Mouse (Mus musculus): ENCODE data around the gene Hspbp1. TPM values are rescaled to one million over a fixed set of nuclear protein-coding genes. Genes with fewer than 3 reads are reported as not detected.

Hspbp1 gene
- total RNA-seq, 2 experiments from 2014 or later: 89.0 to 91.9 TPM

DNA sequence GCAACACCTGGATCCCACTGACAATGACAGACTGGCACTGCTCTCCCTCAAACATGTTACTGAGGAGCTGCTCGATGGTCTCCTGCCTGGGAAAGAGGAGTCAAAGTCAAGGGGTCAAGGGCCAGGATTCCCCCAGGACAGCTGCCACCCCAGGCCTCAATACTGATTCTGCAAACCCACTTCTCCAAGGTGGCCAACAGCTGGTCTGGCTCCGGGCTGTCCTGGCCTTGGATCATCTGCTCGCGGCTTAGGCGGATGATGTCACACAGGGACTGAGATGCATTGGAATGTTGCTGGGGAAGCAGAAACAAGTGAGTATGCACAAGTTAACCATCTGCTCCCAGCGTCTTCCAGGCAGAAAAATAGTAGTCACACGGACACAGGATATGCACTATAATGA, 42.9 kb downstream of the Hspbp1 start:
- no peak for DNase-seq (ENCODE audit: extremely low spot score in 1 of 2, low spot score in 1 of 2)

DNA sequence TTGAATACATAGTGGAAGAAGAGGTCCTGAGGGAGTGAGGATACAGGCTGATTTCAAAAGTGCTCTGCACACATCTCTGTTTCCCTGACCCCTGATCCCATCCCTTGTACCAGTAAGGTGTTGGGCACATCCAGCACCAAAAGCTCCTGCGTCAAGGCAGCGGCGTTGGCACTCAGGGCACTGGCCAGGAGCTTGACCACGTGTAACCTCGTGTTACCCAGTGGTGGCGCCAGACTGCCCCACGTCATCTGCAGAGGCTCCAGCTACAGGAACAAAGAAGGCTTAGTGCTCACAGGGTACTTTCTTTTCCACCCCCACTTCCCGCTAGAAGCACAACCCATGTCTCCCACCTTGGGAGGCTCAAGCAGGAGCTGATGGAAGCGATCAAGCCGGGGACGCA, 43.7 kb downstream of the Hspbp1 start:
- no peak for DNase-seq (ENCODE audit: extremely low spot score in 1 of 2, low spot score in 1 of 2)

DNA sequence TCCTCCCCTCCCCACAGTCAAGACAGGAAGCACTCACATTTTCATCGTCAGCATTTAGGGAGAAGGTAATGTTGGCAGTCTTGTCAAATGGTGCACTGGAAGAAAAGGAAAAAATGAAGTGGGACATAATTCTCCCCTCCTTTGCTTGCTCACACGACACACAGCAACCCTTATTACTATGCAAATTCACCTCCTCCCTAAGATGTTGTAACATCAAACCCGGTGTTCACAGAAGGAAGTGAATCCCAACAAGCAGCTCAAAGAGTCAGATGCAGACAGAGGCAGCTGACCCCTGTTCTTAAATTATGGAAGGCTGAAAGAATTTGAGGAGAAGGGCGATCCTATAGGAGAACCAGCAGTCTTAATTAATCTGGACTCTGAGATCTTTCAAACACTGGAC, 48.7 kb downstream of the Hspbp1 start:
- no peak for DNase-seq (ENCODE audit: extremely low spot score in 1 of 2, low spot score in 1 of 2)

DNA sequence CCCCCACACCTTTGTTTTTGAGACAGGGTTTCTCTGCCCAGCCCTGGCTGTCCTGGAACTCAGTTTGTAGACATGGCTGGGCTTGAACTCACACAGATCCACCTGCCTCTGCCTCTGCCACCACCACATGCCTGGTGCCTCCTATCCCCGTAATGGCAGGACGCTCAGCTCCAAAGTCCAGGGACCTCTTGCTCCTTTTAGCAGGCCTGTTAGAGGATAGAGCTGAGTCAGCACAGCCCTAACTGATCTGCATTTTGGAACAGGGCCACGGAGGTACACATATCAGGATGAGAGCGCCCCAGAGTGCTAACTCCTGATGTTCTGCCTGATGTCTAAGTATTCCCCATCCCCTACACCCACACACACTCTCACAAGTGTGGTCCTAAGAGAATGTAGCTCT, 53.8 kb downstream of the Hspbp1 start, which contains the start of gene Tmem86b:
Tmem86b (minus strand) TSS at position 392 of the 400 bp plus-strand sequence.
- no peak for DNase-seq (ENCODE audit: extremely low spot score in 1 of 2, low spot score in 1 of 2)

- no peak for DNase-seq (ENCODE audit: extremely low spot score in 1 of 2, low spot score in 1 of 2)
These were observed 54.7 kb downstream of the Hspbp1 start for GRCm38 (mm10) chr7:4630198-4630597.

GRCm38 (mm10) chr7:4629586-4629985, 55.3 kb downstream of the Hspbp1 start:
- DNase-seq (ENCODE audit: extremely low spot score in 1 of 2, low spot score in 1 of 2): no peak

GRCm38 (mm10) chr7:4625928-4626327, 58.9 kb downstream of the Hspbp1 start:
- no peak for DNase-seq (ENCODE audit: extremely low spot score in 1 of 2, low spot score in 1 of 2)

DNA sequence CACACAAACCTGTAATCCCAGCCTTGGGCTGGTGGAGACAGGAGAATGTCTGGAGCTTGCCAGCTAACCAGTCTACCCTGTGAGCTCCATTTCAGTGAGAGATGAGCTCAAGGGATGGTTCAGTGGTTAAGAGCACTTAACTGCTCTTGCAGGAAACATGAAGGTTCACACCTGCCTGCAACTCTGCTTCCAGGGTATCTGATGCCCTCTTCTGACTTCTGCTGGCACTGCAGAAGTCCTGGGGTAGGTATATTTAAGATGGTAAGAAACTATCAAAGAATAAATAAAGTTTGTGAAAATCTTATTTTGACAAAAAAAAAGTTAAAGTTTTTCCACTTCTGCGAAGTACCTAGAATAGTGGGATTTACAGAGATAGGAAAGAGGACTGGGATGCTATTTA, 60.5 kb downstream of the Hspbp1 start:
- DNase-seq (ENCODE audit: extremely low spot score in 1 of 2, low spot score in 1 of 2): no peak

GRCm38 (mm10) chr7:4623544-4624189, 61.2 kb downstream of the Hspbp1 start:
- DNase-seq (ENCODE audit: extremely low spot score in 1 of 2, low spot score in 1 of 2): peak in 1 of 2 experiments; percentile 61

DNA sequence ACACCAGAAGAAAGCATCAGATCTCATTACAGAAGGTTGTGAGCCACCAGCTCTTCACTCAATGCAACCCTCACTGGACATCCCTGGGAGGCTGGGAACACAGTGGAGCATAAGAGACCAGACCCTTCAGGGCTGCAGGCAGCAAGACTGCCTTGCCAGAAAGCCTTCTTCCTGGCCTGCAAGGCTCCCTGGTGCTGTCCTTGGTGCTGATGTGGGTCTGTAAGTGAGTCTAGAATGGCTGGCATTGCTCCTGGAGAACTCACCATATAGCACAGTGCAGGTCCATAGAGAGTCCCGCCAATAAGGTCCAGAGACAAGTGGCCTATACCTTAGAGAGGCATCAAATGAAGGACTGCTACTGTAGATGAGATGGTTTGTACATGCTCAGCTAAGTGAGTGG, 64.9 kb downstream of the Hspbp1 start:
- no peak for DNase-seq (ENCODE audit: extremely low spot score in 1 of 2, low spot score in 1 of 2)

GRCm38 (mm10) chr7:4613740-4614403, 71.0 kb downstream of the Hspbp1 start:
- no peak for DNase-seq (ENCODE audit: extremely low spot score in 1 of 2, low spot score in 1 of 2)

DNA sequence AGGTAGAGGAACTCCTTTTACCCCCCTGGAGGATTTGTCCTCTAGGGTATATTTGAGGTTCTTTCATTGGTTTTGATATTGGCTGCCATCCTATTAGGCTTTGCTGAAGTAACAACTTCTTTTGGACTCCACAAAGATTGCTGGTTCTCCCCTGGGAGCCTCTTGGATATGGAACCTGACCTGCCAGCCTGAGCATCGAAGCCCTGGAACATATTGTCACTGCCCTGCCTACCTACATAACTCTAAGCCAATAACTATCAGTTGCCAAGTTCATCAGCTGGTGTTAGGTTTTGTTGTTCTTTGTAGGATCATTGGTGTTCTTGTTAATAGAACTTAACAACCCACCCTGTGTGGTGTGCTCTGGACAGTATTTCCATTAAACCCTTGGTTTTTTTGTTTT, 71.9 kb downstream of the Hspbp1 start:
- no peak for DNase-seq (ENCODE audit: extremely low spot score in 1 of 2, low spot score in 1 of 2)

- DNase-seq (ENCODE audit: extremely low spot score in 1 of 2, low spot score in 1 of 2): no peak
These were observed 72.5 kb downstream of the Hspbp1 start for GRCm38 (mm10) chr7:4612386-4612785.

- no peak for DNase-seq (ENCODE audit: extremely low spot score in 1 of 2, low spot score in 1 of 2)
These were observed 72.9 kb downstream of the Hspbp1 start for GRCm38 (mm10) chr7:4611921-4612341.

DNA sequence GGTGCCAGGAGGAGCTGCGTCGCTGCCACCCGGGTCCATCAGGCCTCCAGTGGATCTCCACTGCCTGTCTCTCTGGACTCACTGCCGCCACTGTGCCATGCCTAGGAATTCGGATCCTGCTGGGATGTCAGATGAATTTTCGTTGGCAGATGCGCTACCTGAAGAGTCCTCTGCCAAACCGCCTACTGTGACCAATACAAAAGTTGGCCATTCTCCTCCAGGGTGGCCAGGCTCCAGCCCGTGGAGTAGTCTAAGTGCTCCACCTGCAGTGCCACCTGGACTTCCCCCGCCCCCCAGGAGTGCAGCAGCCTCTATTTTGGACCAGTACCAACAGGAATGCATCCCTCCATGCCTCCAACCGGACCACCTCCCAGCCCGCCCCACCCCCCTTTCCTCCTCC, 73.4 kb downstream of the Hspbp1 start:
- no peak for DNase-seq (ENCODE audit: extremely low spot score in 1 of 2, low spot score in 1 of 2)

Other genes with a start within 250 kb of the Hspbp1 start
- gene Rdh13, start 239.4 kb downstream of the Hspbp1 start, total RNA-seq (2021): 10 to 100 TPM; 23.3 to 27.8 TPM
- gene Eps8l1, start 224.4 kb downstream of the Hspbp1 start, total RNA-seq (2021): 1 to 10 TPM; 5.3 to 5.7 TPM
- gene Ppp1r12c, start 183.4 kb downstream of the Hspbp1 start, total RNA-seq (2021): 100 to 1,000 TPM; 128 to 167 TPM
- gene Tnnt1, start 168.7 kb downstream of the Hspbp1 start, total RNA-seq (2021): 1 to 10 TPM; 1.5 to 1.9 TPM
- under 1 TPM in 1 of 2 experiments, not detected in 1; 0.44 TPM for gene Tnni3, start 160.8 kb downstream of the Hspbp1 start, total RNA-seq (2021)
- gene Dnaaf3, start 152.6 kb downstream of the Hspbp1 start, total RNA-seq (2021): under 1 TPM; 0.34 to 0.38 TPM
- 100 to 1,000 TPM; 213 to 232 TPM for gene Syt5, start 137.5 kb downstream of the Hspbp1 start, total RNA-seq (2021)
- gene Ptprh, start 81.0 kb downstream of the Hspbp1 start, total RNA-seq (2021): under 1 TPM; 0.27 to 0.42 TPM
- 10 to 100 TPM; 12.5 to 17.3 TPM for gene Tmem86b, start 53.6 kb downstream of the Hspbp1 start, total RNA-seq (2021)
- gene Ppp6r1, start 26.0 kb downstream of the Hspbp1 start, total RNA-seq (2021): 100 to 1,000 TPM; 126 to 135 TPM
- 100 to 1,000 TPM; 330 to 348 TPM for gene Brsk1, start 5.5 kb upstream of the Hspbp1 start, total RNA-seq (2021)
- gene Tmem150b, start 40.2 kb upstream of the Hspbp1 start, total RNA-seq (2021): not detected
- gene Kmt5c, start 55.0 kb upstream of the Hspbp1 start, total RNA-seq (2021): 10 to 100 TPM; 23.5 to 34.3 TPM
- 1 to 10 TPM; 5.2 to 6.1 TPM for gene Cox6b2, start 68.0 kb upstream of the Hspbp1 start, total RNA-seq (2021)
- gene Fam71e2, start 86.2 kb upstream of the Hspbp1 start, total RNA-seq (2021): not detected
- under 1 TPM; 0.27 to 0.49 TPM for gene Il11, start 97.8 kb upstream of the Hspbp1 start, total RNA-seq (2021)
- not detected for gene Tmem190, start 97.9 kb upstream of the Hspbp1 start, total RNA-seq (2021)
- gene Tmem238, start 104.6 kb upstream of the Hspbp1 start, total RNA-seq (2021): 1 to 10 TPM; 2.2 to 2.6 TPM
- 100 to 1,000 TPM; 484 to 506 TPM for gene Rpl28, start 107.8 kb upstream of the Hspbp1 start, total RNA-seq (2021)
- 100 to 1,000 TPM in 1 of 2 experiments, 10 to 100 TPM in 1; 97.7 to 112 TPM for gene Ube2s, start 127.5 kb upstream of the Hspbp1 start, total RNA-seq (2021)
- gene Shisa7, start 159.6 kb upstream of the Hspbp1 start, total RNA-seq (2021): 100 to 1,000 TPM; 132 to 182 TPM
- 1 to 10 TPM; 5.6 to 6.0 TPM for gene Isoc2b, start 185.2 kb upstream of the Hspbp1 start, total RNA-seq (2021)
- 10 to 100 TPM; 11.2 to 12.4 TPM for gene Isoc2a, start 192.1 kb upstream of the Hspbp1 start, total RNA-seq (2021)
- under 1 TPM; 0.27 to 0.38 TPM for gene Gm36210, start 221.4 kb upstream of the Hspbp1 start, total RNA-seq (2021)
- gene Zfp628, start 230.1 kb upstream of the Hspbp1 start, total RNA-seq (2021): 10 to 100 TPM; 13.4 to 14.3 TPM
- gene Nat14, start 237.0 kb upstream of the Hspbp1 start, total RNA-seq (2021): 100 to 1,000 TPM; 109 to 112 TPM
- gene Ssc5d, start 240.7 kb upstream of the Hspbp1 start, total RNA-seq (2021): 1 to 10 TPM; 1.4 to 2.3 TPM

Measured in layer of hippocampus, postnatal 25 days (tissue).